Mouse (Mus musculus): ENCODE measurements at regions not wholly inside any gene's neighbourhood (a gene's known extent, or its start where the extent isn't known, plus 50 kb on each side); places are given as distances from the start of the nearest gene placed in this dataset.
A peak's percentile ranks its signal among the peaks of the same experiment; 100 is the strongest.
"Not testable (repeated sequence)": the region's sequence is repeated elsewhere in the genome, so short reads cannot be mapped to it uniquely, and the experiment has no call there.

- not testable (repeated sequence) for DNase-seq
These were observed 536.8 kb upstream of the Cntn5 start for GRCm38 (mm10) chr9:11441241-11441997.

DNA sequence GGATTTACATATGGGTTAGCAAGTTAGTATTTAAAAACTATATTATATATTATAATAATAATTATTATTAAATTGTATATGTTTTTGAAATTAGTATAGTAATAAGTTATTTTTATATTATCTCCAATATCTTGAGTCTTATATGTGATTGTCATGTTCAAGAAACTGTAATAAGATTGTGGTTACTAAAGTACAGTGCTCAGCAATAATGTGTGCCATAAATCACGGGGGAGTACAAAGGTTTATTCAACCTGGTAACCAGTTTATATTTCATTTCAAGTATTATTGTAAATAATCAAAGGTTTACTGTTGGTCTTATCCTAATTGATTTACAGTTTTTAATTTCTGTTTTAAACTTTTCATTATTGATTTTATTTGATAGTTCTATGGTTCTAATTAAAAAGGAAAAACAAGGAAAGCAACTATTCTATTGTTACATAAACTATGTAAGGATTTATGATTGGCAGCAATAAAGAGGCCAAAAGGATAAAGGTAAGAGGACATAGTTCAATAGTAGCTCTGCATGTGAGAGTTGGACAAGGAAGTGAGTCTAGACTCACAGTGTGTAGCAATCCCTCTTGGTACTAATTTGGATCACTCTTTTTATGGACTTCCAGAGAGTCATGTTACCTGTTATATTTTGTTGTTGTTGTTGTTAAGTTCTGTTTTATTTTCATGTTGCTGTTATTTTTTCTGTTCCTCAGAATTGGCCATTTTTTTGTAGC lies 532.0 kb upstream of the Cntn5 start:
- no peak for DNase-seq

GRCm38 (mm10) chr9:11436014-11436413 lies 531.4 kb upstream of the Cntn5 start:
- peak; percentile 39 for DNase-seq

- peak; percentile 55 for DNase-seq
These were observed 530.4 kb upstream of the Cntn5 start for GRCm38 (mm10) chr9:11435019-11435418.

DNA sequence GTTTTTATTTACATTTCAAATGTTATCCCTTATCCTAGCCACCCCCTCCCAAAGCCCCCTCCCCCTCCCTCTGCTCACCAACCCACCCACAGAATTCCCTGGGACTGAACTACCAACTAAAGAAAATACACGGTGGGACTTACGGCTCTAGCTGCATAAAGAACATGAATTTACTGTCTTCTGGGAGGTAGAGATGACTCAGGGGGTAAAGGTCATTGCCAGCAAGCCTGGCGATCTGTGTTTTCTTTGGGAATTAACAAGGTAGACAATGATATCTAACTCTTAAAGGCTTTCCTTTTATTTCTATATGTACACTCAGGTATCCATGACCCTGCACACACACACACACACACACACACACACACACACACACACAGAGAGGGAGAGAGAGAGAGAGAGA lies 521.9 kb upstream of the Cntn5 start:
- DNase-seq: peak; percentile 39

- no peak for DNase-seq
These were observed 492.3 kb upstream of the Cntn5 start for GRCm38 (mm10) chr9:11396829-11397228.

DNA sequence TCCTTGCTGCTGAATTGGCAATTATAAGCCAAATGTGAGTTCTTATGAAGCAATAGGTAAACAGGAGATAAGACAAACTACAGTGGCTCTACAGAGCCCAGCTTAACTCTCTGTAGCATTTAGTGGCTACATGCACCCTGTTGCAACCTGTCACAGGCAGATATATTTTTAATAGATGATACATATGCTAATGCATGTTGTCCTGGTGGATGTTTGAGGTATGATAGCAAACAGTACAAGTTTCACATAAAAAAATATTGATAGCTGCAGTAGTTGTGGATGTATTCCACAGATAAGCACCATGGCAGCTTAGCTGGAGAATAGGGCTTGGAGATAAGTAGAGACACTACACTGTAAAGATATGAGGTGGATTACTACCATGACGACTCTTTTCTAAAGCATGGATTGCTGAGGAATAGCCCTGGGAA lies 477.1 kb upstream of the Cntn5 start:
- DNase-seq: no peak

GRCm38 (mm10) chr9:11380531-11380930 lies 476.0 kb upstream of the Cntn5 start:
- DNase-seq: no peak

- no peak for DNase-seq
These were observed 473.5 kb upstream of the Cntn5 start for GRCm38 (mm10) chr9:11378046-11378445.

DNA sequence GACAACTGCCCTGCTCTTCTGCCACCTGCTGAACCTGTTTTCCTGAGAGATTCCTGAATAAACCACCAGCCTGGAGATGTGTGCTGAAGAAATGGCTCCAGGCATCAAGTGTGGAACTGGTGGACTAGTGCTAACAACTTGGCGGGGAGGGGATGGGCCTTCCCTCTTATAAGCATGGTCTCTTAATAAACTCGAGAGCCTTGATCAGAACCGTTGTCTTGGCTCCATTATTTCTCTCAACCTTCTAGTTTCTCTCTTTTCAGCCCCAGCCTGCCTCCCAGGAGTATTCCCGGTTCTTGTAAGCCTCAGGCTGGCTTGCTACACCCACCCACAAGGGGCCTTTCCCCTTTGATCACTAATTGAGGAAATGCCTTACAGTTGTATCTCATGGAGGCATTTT lies 473.0 kb upstream of the Cntn5 start:
- DNase-seq: no peak

DNA sequence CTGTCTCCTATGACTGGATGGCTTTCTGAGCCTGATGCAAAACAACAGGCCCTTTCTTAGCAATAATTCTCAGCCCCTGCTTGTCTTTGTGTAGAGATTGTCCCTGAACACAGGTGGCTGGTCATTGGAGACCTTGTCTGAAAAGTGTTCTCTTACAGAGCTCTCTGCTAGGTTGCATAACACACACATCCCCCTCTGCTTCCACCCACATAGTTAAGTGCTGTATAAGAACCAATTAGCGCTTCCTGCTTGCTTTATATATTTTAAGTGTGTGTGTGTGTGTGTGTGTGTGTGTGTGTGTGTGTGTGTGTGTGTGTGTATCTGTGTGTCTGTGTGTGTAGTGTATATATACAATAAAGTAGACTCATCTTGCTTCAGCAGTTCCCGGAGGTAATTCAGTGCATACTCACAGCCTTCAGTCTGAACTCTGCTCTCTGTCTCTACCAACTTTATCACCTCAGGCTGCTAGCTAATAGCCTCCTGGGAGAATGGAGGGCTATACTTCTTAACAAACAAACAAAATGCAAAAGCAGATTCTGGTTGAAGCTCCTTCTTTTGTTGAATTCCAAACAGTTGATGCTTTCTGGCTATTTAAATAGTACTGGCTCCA lies 468.8 kb upstream of the Cntn5 start:
- DNase-seq: no peak

DNA sequence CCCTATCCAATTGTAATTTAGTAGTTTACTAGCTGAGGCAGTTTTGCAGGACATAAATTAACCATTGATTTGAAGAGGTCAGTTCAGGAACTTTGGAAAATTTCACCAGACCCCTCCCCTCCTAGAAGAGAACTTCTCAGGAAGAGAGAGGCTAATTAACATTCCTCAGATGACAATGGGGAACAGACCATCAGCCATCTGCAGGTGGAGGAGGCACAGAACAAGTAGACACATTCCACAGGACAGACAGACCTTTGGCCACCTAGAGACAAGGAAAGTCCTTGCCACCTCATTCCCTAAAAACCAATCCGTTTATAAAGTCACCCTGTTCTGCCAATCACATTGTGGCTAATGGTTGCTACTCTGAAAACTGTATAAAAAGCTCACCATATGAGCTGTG lies 463.5 kb upstream of the Cntn5 start:
- no peak for DNase-seq

- DNase-seq: no peak
These were observed 424.3 kb upstream of the Cntn5 start for GRCm38 (mm10) chr9:11328900-11329299.

DNA sequence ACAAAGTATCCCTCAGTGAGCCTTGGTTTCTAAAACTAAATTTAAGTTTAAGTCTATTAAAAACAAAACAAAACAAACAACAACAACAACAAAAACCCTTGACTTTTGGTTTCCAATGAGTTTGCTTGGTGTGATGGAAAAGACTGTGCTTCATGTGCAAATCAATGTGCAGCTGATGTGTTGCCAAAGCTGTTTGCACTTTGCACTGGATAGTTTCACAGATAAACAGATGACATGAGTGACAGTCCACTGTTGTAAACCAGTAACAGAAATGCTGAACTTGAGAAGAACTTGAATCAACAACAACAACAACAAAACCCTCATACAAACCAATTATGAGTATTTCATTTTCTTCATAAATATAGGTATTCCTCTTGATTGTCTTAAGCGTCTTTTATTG lies 412.6 kb upstream of the Cntn5 start:
- DNase-seq: no peak

GRCm38 (mm10) chr9:11297116-11297515 lies 392.5 kb upstream of the Cntn5 start:
- peak; percentile 81 for DNase-seq

DNA sequence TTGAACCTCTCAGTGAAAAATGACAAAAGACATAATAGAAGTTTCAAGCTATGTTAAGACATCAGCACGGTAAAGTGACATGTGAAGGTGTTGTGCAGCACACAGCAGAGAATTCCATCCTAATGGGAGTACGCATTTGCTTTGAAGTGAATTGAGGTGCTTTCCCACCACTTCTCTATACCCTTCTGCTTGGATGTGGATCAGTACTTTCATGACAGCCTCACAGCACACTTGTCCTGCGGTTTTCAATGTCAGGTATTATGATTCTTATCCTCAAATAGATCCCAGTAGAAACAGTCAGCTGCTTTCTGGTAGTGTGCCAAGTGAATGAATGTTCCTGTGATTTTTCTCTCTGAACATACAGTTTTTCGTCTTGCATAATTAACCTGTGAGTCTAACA lies 380.6 kb upstream of the Cntn5 start:
- no peak for DNase-seq

GRCm38 (mm10) chr9:11284549-11284948 lies 380.0 kb upstream of the Cntn5 start:
- no peak for DNase-seq

DNA sequence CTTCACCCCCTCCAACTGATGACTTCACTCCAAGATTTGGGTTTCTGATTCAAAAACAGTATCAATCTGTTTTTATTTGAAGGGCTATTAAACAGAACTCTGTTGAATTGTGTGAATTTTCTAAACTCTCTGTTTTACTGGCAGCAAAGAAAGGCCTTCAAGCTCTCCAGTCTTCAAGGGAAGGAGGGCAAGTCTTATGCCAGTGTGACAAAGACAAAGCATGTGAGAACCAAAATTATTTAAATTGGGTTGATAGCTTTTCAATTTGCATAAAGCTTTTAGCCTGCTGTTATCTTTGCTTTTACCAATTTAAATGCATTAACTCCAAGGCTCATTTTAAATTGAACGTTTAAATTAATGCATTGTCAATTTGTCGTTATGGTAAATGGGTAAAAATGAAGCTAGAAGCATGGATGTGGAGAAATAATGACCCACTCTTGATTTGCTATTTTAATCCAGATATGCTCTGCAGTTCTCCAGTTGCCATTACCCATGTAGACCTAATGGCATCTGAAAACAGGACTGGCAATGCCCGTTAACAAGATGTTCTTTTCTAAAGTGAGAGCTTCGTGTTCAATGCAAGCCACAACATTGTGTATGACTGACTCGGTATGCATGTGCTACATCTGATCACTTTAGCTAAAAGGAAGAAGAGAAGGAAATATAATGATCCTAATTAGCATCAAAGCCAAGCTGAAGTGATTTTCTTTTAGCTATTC lies 375.0 kb upstream of the Cntn5 start:
- DNase-seq: no peak

DNA sequence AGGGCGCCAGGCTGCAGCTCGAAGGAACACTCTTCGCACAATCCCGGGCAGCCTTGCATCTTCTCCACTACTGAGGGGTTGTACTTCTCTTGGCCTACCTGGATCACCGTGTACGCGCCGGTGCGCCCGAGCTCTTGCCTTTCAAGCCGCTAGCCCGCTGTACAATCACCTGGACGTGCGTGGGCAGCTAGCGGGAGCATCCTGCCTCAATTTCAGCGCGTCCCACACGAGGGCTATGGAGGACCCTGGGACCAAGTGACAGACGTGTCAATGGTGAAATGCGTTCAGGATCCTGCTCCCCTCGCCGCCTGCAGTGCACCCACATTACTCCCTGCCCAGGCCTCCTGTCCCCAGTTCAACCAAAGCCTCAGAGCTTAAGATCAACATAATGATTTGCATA lies 373.2 kb upstream of the Cntn5 start:
- peak; percentile 72 for DNase-seq

DNA sequence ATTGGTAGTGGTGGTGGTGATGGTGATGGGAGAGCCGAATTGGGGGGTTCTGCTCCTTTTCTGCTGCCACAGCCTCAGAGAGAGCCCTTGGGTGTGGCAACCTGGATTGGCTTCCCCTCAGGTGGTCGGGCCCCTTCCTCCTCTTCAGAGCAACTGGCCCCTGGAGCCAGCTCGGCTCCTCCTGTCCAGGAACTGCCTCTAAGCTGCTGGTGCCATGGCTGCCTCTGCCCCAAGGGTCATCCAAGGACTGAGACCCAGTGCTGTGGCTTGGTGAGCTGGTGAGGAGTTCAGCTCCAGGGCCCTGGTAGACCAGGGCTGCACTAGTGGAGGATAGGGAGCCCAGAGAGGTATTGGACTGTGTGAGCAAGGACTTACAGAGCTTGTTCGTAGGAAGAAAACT lies 372.4 kb upstream of the Cntn5 start:
- peak; percentile 68 for DNase-seq

DNA sequence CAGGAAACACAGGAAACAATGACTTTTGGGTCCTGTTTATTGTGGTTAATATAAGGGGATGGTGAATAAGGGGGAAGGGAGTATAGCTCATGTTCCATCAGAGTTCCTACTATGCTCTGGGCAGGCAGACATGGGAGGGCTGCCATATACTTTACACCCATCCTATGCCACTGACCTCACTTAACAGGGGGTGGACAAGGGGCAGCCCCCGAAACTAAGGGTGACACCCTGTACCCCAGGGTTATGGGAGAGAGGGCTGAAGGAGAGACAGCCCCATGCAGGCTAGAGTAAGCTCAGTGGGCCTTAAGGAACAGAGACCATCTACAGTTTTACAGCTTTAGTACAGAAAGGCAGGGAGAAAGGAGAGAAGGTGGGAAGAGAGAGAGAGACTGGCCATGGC lies 352.3 kb upstream of the Cntn5 start:
- DNase-seq: peak; percentile 75

- peak; percentile 83 for DNase-seq
These were observed 302.3 kb upstream of the Cntn5 start for GRCm38 (mm10) chr9:11206829-11207228.

DNA sequence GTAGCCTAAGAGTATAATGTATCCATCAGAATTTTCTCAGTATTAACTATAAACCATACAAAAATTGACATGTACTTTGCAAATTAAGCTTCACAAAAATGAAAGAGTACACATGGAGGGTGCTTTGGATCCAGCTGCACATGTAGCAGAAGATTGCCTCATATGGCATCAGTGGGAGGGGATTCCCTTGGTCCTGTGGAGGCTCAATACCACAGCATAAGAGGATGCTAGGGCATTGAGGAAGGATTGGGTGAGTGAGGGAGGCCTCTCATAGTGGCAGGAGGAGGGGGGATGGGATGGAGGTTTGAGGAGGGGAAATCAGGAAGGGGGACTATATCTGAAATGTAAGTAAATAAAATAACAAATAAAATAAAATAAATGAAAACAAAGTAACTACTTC lies 301.7 kb upstream of the Cntn5 start:
- no peak for DNase-seq
